Mouse (Mus musculus) retina, adult 2 months (tissue): ENCODE data around the gene Ak4.

Experiments
- DNase-seq: peaks from one replicate; pipeline ENCODE4 v3.0.0-alpha.2; 2012; ENCODE audit warnings: low read depth, low spot score

Ak4 gene

DNA sequence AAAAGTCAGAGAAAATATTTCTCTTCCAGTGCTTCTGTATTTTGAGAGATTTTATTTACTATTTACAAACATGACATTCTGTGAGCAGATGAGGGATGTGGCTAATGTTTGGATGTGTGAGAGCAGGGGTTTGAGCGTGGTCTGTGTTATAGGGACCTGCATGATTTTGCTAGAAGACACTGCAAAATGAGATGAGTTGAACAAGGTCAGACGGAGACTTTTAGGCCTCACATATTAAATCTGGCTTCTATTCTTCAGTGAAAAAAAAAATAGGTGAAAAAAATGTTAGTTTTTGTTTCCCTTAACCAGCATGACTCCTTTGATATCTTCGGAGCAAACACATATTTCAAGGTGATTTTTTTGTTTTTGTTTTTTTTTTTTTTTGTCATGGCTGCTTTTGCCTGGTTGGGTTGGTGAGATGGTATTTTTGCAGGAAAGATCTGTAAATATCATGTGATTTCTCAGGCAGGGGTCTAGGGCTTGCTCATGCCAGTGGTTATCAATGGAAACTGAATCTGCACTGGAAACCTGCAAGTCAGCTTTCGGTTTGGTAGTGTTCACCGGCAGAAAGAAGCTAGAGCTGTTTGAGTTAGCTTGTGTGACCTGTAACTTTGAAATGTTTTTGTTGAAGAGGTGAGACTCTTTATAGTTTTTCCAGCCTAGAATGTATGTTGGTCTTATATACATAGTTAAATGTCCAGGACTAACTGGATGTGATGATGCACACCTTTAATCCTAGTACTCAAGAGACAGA is 92.9 kb downstream of the Ak4 start:
- DNase-seq, result no peak

DNA sequence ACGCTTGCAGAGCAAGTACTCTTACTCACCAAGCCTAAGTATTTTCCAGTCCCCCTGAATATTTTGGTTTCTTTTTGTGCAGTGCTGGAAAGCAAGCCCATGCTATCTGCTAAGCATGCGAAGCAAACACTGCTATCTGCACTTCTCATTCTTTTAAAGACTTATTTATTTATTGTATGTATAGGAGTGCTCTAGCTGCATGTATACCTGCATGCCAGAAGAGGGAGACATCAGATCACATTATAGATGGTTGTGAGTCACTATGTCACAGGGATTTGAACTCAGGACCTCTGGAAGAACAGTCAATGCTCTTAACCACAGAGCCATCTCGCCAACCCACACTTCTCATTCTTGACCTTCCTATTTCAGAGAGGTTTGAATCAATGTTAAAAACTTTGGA is 94.2 kb downstream of the Ak4 start:
- DNase-seq, result no peak

DNA sequence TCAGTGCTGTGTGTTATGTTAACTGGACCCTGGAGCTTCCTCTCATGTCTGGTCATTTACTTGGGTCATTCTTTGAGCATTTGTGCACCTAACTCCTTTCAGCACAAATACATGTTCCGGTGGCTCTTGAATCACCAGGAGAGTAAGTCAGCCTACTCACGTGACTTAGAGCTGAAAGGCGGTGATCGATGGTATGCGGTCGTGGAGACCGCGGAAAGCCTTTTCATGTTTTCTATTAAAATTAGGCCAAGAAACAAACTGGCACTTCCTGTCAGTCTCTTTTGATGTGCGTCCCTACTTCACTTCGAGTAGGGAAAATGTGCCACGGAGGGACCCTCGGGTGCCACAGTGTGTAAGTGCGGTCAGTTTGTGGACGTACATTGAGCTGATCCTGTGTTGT is 96.8 kb downstream of the Ak4 start:
- no peak for DNase-seq
